21 mouse cellular contexts compared by ENCODE assay signal in the genomic region with DNA sequence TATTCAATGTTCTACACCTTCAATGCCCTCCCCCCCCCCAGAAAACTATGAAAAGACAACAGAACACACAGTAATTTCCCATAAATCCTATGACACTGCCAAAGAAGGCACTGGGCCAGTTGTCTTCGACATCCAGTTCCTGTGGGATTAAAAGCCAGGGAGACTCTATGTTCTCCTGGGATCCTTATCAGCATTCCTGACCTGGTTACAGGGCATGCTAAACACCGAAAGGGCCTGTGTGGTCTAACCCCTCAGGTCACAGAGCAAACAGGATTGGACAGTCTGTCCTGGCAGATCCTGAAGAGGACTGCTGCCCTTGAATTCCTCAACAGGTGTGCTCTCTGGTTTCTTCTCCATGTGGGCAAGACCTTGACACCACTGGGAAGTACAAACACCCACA.
DNase-seq lines count a peak whose midpoint lies in the region; ATAC-seq and TF ChIP-seq lines count a peak whose summit lies in the region.
"Had no signal": no experiment of that assay in that cellular context is flagged by ENCODE, and none has a peak within 500 bp of the region (broad histone marks: within the 10 kb centered on the region; RNA-seq: fewer than 3 reads in every experiment).

No protein-coding gene starts in this region.

- H3K4me1 ChIP-seq in heart, adult 2 months (ENCODE audit: control insufficient read depth, insufficient read depth, low read length) = peaks cover 10% of the 10 kb centered on the region
- peaks cover 3% of the 10 kb centered on the region for H3K4me1 ChIP-seq in testis, adult 2 months (ENCODE audit: control insufficient read depth, insufficient read depth, low read length)
- peaks cover 48% of the 10 kb centered on the region for H3K4me1 ChIP-seq in kidney, embryonic 15.5 days
- H3K4me1 ChIP-seq: midbrain, embryonic 12.5 days had no signal

- 0 out of 2 replicates have a peak, but pooled peaks have one; percentile 17 for ATAC-seq in kidney, embryonic 15.5 days (replicated peaks; ENCODE audit: low FRiP score)
- ATAC-seq in CD4-positive, CD25-positive, alpha-beta regulatory T cell, adult 4 months = no peak
- ATAC-seq: forebrain, postnatal 0 days had no signal

- no peak overlapping the region for H3K4me2 ChIP-seq in kidney, embryonic 15.5 days
- H3K4me2 ChIP-seq: hindbrain, embryonic 14.5 days; liver, embryonic 13.5 days; midbrain, embryonic 12.5 days; stomach, embryonic 15.5 days had no signal

- H3K79me2 ChIP-seq in heart, adult 2 months (replicated peaks; ENCODE audit: control insufficient read depth, insufficient read depth, low read length) = no peaks in the 10 kb centered on the region

- TF ChIP-seq POLR2A in heart, adult 2 months (IDR thresholded peaks at IDR 0.05; ENCODE audit: insufficient read depth, low read depth, low read length) = no peak
- no peak for TF ChIP-seq POLR2A in testis, adult 2 months (IDR thresholded peaks at IDR 0.05; ENCODE audit: control insufficient read depth, low read depth, low read length)

- intact Hi-C loops in heart, adult 2 months (cut with DNase I) = loop anchor here (2.0 kb wide), 1 partner anchor 25 kb away; no protein-coding TSS in a partner anchor
- intact Hi-C loops in left cerebral cortex, postnatal 25 days (cut with DNase I) = no loop called here

- no peaks in the 10 kb centered on the region for H3K36me3 ChIP-seq in heart, adult 2 months (ENCODE audit: control insufficient read depth, insufficient read depth, low read length)
- H3K36me3 ChIP-seq in testis, adult 2 months (ENCODE audit: control insufficient read depth, insufficient read depth, low read length) = no peaks in the 10 kb centered on the region
- no peaks in the 10 kb centered on the region for H3K36me3 ChIP-seq in kidney, embryonic 15.5 days
- H3K36me3 ChIP-seq: embryonic facial prominence, embryonic 10.5 days; forebrain, embryonic 10.5 days; heart, embryonic 10.5 days; liver, embryonic 13.5 days; midbrain, embryonic 12.5 days; stomach, embryonic 15.5 days had no signal

- 0 out of 2 replicates have a peak, but pooled peaks have one; percentile 58 for TF ChIP-seq EP300 in heart, adult 2 months (IDR thresholded peaks at IDR 0.05; ENCODE audit: insufficient read depth, low read depth, low read length)

- no peaks in the 10 kb centered on the region for H3K9me3 ChIP-seq in kidney, embryonic 15.5 days (replicated peaks)
- H3K9me3 ChIP-seq: embryonic facial prominence, embryonic 10.5 days; forebrain, embryonic 10.5 days; heart, embryonic 10.5 days; liver, embryonic 13.5 days; midbrain, embryonic 12.5 days; stomach, embryonic 15.5 days had no signal

- H3K27me3 ChIP-seq in heart, adult 2 months (ENCODE audit: control insufficient read depth, insufficient read depth, low read length) = no peaks in the 10 kb centered on the region
- H3K27me3 ChIP-seq in testis, adult 2 months (ENCODE audit: control insufficient read depth, insufficient read depth, low read length) = no peaks in the 10 kb centered on the region
- no peaks in the 10 kb centered on the region for H3K27me3 ChIP-seq in kidney, embryonic 15.5 days
- H3K27me3 ChIP-seq: liver, embryonic 13.5 days; midbrain, embryonic 12.5 days; stomach, embryonic 15.5 days had no signal

- H3K4me3 ChIP-seq in heart, adult 2 months = no peak overlapping the region
- H3K4me3 ChIP-seq in testis, adult 2 months (ENCODE audit: control insufficient read depth, low read depth, low read length) = no peak overlapping the region
- H3K4me3 ChIP-seq in kidney, embryonic 15.5 days (replicated peaks) = no peak overlapping the region
- H3K4me3 ChIP-seq: embryonic facial prominence, embryonic 10.5 days; forebrain, embryonic 10.5 days; heart, embryonic 10.5 days; liver, embryonic 13.5 days; midbrain, embryonic 12.5 days; stomach, embryonic 15.5 days had no signal

- 28% methylated on average over 2 of the region's 2 CpGs for WGBS in heart, adult 2 months
- WGBS in kidney, embryonic 15.5 days = 40% methylated on average over 2 of the region's 2 CpGs

- TF ChIP-seq CTCF in heart, adult 2 months (IDR thresholded peaks at IDR 0.05) = no peak
- no peak for TF ChIP-seq CTCF in testis, adult 2 months (IDR thresholded peaks at IDR 0.05; ENCODE audit: control insufficient read depth, insufficient read depth, insufficient replicate concordance, low read depth, low read length)

- H3K27ac ChIP-seq in heart, adult 2 months = no peak overlapping the region; the same call in 1 of the 2 replicates
- peak overlapping the region; percentile 36; the same call in 1 of the 2 replicates for H3K27ac ChIP-seq in testis, adult 2 months (ENCODE audit: control insufficient read depth, insufficient read depth, low read depth, low read length)
- H3K27ac ChIP-seq in kidney, embryonic 15.5 days = peak overlapping the region; percentile 19
- H3K27ac ChIP-seq: embryonic facial prominence, embryonic 10.5 days; forebrain, embryonic 10.5 days; heart, embryonic 10.5 days; liver, embryonic 13.5 days; midbrain, embryonic 12.5 days; stomach, embryonic 15.5 days had no signal

- DNase-seq in heart, adult 2 months = peak in 1 of 2 experiments; percentile 14
- DNase-seq in heart, postnatal 4 days = no peak
- DNase-seq in testis, postnatal 10 days (ENCODE audit: low spot score) = no peak
- DNase-seq in left cerebral cortex, postnatal 25 days (ENCODE audit: low spot score in 2 of 2) = no peak
- DNase-seq: cerebellum, adult 11 months; cerebellum, adult 9-11 months; forebrain, postnatal 0 days; gastrocnemius, postnatal 25 days; layer of hippocampus, adult 9-11 months; liver, embryonic 13.5 days; lung, adult 2 months; lung, postnatal 14 days had no signal

- no peak overlapping the region for H3K9ac ChIP-seq in heart, adult 2 months (ENCODE audit: low read depth, low read length)
- no peak overlapping the region for H3K9ac ChIP-seq in kidney, embryonic 15.5 days
- H3K9ac ChIP-seq: forebrain, postnatal 0 days; hindbrain, embryonic 14.5 days; liver, embryonic 13.5 days; midbrain, embryonic 12.5 days; stomach, embryonic 15.5 days had no signal
